Mouse (Mus musculus) left cerebral cortex, postnatal 4 days (tissue): Measurements from ENCODE around the gene Naga. TPM values are rescaled to one million over a fixed set of nuclear protein-coding genes. Genes with fewer than 3 reads are reported as not detected.

Experiments used
- DNase-seq: peaks from one replicate; pipeline ENCODE4 v3.0.0-alpha.2; 2022
- intact Hi-C: fragments of 180-260 bp; cut with DNase I; formaldehyde crosslinking; loops from one replicate; pipeline ENCODE4 v1.15.1; 2025
- total RNA-seq, 2 experiments: library from RNA; stranded (reverse); gene quantifications; 2 replicates each; pipeline ENCODE4 v1.2.3; 2021

Naga gene
- total RNA-seq, 2 experiments from 2014 or later: 32.1 to 33.6 TPM

DNA sequence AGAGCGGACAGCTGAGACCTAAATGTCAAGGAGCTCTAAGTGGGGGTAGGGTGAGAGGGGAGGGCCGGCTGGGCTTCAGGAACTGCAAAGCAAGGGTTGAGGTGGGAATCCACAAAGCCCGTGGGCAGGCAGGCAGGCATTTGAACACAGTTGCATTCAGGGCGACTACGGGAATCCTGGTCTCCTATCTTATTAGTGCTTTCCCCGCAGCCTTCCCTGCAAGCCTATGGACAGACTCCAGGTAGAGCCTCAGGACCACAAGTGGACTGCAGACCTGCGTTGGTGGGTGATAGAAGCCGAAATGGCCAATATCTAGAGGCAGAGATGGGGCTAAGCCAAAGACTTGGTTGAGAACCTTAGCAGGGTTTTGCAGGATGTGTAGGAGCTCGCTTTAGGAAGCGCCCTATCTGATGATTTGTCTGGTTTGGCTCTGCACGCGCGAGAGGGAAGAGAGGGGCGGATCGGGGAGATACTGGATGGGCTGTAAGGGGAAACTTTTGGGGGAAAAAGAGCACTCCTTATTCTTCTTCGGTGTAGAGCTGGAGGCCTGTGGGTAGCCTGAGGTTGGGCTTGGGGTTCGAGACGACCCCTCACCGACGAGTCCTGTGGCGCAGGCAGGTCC is 1.8 kb upstream of the Naga start:
- intact Hi-C loops: no loop called here
- no peak for DNase-seq

DNA sequence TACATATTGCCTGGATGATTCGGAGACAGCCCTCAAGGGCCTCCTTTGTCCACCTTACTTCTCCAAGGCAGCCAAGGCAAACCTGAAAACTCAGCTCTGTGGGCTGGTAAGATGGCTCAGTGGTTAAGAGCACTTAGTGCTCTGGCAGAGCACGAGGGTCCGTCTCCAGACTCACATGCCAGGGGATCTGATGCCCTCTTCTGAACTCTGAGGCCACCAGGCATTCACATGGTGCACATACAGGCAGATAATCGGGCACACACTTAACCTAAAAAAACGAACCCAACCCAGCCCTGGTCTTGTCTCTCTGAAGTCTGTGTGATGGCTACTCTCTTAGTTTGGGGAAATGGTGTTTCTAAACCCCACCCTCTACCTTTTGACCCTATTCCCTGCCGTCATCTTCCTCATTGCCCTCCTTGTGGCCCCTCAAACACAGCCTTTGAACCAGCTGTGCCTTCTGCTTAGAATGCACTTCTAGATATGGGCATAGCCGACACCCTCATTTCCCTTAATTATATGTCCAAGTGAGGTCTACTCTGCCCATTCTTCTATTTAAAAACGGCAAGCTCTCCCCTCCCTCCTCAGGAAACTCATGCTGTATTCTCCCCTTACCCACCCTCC is 1.0 kb upstream of the Naga start:
- DNase-seq: no peak
- intact Hi-C loops: no loop called here

DNA sequence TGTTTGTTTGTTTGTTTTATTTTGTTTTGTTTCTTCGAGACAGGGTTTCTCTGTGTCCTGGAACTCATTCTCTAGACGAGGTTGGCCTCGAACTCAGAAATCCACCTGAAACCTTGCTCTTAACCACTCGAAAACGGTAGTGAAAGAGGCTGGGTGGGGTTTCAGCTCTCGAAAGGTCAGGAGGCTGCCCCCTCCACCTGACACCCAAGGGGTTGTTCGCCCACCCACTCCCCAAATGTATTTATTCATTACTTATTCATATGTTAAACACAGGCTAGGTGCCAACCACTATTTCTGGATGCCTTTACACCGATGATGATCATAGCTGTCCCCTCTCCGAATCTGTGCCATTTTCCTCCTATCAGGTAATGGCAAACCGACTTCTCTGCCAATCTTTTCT is 425 bp upstream of the Naga start:
- intact Hi-C loops: no loop called here
- no peak for DNase-seq

DNA sequence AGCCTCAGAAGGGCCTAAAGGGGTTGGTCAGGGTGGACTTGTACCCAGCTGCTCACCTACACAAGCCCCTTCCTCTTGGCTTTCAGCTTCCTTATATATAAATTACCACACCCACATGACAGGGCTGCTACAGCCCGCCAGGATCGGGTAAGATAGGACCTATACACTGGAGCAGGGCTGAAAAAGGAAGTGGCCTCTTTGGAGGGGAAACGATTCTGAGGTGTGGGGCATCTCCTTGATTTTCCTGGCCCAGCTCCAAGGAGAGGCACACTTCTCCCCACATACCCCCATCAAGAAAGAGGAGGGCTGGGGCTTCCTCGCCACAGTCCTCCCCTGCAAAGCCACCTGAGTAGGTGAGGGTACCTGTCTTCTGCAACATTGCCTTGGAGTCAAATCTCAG is 850 bp downstream of the Naga start:
- DNase-seq: no peak
- intact Hi-C loops: no loop called here

DNA sequence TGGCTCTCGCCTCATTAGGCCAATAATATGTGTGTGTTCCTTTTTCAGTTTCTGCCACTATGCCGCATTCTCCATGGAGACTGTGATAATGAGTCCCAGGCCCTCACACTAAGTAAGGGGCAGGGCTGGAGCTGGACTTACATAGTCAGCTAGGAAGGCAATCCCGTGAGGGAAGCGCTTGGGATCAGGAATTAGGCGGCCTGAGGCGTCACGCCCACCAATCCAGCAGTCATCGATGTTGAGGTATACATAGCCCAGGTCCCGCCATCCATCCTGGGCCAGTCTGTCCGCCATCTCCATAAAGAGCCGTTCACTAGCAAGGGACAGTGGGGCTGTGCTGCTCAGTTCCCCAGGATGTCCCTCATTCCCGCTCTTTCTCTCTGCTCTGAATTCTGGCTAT is 2.1 kb downstream of the Naga start:
- DNase-seq: no peak
- intact Hi-C loops: no loop called here

DNA sequence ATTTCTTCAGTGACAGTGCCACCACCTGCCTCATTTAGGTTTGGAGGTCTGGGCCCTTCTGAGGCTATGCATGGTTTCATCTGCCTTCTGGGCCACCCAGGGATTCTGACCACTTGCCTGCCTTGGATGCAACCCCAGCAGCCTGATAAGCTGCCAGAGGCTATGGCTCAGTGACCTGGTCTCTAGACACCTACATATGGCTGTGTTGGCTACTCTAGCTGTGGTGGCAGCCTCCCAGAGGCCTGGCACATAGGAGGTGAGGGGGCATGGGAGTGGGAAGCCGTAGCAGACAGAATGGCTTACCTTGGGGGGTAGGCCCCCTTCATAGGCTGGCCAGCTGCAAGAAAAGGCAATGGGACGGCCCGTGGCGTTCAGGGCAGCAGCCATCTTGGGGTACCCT is 3.5 kb downstream of the Naga start:
- intact Hi-C loops: no loop called here

DNA sequence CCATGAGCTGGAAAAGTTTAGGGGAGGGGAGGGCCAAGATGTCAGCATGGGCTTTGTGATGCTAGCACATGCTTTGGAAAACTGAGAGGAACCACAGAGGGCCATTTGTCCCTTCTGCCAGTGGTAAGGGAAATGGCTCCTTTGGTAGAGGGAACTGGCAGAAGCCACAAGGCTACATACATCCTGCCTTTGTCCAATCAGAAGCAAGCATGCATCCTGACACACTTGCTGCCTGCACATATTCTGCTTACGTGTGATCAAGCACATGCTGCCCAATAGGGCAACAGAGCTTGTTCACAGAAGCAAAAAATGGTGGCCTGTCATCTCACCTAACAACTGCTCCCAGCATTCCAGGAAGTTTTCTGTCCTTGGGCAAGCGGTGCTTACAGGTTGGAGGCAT is 13.3 kb downstream of the Naga start:
- no peak for DNase-seq
- intact Hi-C loops: no loop called here

More for the DNA sequence above, 3.5 kb downstream of the Naga start:
- DNase-seq: no peak

DNA sequence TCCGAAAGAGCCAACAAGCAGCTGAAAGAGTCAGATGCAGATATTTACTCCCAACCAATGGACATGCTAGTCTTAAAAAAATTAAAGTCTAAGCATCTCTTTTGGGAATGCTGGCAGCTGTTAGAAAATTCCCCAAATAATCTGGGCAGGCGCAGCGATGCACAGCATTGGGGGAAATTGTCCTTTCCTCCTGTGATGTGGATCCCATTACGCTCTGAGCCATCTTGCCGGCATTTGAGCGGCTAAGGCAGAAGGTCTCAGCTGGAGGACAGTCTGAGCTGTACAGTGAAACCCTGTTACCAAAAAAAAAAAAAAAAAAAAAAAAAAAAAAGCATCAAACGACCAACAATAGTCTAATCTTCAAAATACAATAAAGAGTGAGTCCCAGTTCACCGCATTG is 16.5 kb downstream of the Naga start:
- intact Hi-C loops: no loop called here
- no peak for DNase-seq

DNA sequence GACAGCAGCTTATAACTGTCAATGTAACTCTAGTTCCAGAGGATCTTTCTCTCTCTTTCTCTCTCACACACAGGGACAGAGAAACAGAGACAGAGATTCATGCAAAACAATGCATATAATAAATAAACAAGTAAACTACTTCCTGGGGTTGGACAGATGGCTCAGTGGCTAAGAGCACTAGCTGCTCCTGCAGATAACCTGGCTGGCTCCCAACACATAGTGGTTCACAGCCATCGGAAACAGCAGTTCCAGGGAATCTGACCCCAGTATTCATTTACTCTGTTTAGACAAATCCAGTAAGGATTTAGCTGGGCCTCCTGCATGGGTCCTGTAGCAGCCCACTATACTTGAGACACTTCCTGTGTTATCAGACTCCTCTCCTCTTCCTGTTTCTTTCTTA is 19.1 kb downstream of the Naga start:
- no peak for DNase-seq
- intact Hi-C loops: no loop called here

DNA sequence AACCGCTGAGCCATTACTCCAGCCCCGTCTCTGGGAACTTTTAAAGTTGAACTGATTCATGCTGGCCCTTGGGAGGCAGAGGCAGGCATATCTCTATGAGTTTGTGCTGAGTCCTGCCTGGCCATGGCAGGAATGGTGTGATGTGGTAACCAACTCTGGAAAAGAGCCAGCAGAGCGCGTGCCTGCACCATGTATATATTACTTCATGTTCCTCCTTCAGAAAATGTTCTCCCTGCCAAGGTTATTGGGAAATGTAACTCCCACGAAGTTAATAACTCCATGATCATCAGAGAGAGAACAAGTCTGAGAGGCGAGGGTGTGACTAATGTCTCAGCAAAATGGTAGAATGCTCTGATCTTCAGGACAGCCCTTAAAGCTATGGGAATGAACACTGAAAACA is 20.9 kb downstream of the Naga start:
- intact Hi-C loops: no loop called here
- DNase-seq: no peak

DNA sequence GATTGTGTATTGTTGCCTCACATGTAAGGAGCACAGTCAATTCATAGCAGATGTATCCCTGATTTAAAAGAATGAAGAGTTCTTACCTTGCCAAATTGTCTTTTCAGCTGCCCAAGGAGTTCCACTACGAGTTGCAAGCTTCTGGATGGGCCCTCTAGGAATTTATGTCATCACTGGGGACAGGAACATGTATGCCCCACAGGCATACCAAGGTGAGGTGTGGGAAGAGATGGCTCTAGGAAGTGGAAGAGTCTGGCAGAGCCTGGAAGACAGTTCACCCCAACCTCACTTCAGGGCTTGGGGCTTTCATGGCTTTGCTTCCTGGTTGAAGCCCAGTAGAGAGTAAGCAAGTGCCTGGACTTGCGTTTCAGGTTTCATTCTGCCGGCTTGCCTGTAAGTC is 30.3 kb downstream of the Naga start:
- intact Hi-C loops: no loop called here
- no peak for DNase-seq

DNA sequence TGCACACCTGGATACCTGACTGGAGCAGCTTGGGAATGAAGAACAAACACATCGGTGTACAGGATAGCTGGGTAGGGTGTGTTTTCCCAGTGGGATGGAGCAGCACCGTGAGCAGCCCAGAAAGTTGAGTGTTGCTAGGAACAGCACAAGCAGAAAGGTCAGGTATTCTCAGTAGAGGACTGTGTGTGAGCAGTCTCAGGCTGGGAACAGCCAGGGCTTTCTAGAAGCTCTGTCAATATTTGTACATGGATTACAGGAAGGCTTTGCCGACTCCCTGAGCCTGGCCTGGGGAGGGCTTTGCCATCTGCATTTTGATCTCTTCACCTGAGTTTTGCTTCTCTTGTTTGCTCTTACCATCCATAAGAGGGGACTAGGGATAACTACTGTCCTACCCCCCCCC is 31.6 kb downstream of the Naga start:
- no peak for DNase-seq
- intact Hi-C loops: no loop called here

DNA sequence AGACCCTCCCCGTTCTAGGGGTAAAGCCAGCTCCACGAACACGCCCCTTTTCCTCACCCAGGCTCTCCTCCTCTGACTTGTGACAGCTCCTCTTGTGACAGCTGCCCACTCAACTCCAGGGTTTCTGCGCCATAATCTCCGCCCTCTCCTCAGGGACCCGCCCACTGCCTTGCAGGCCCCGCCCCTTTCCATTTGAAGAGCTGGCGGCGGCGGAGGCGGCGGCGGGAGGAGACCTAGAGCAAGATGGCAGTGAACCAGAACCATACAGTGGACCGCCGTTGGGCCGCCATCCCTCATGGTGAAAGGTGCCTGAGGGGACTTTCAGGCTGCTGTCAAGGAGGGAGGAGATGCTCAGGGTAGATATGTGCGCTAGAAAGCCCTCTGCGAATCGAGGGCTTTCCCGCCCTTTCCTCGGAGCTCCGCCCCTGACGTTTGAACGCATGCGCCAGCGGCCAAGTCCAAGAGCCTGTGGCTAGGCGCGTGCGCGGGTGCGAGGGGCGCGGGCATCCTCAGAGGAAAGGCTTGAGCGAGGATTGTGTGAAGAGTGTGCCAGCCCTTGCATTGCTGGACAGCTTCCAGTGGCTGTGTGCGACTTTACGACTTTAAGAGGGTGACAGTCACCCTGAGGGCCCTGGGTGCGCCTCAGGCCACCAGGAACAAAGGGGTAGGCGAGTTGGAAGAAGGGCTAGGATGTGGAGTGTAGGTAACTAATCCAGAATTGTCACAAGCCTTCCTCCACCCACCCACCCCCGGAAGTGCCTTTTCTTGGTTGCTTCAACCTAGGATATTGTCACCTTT is 39.8 kb downstream of the Naga start, which contains the start of gene Wbp2nl:
TSS of gene Wbp2nl (plus strand) at position 191 of the 798 bp plus-strand sequence.
- intact Hi-C loops: no loop called here
- no peak for DNase-seq

DNA sequence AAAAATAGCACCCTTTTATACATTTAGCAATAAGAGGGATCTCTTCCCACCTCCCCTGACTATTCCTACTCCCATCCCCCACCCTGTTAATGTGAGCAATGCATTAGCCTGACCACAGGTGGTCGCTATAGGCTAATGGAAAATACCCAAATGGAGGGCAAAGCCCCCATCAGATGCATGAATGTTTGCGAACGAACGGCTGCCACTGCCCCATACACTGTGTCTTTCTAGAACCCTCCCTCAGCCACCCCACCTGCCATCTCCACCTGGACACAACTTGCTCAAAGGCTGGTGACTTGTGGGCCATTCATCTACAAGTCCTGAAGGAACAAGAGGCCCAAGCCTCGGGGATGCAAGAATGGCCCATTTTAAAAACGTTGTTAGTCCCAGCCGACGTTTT is 44.7 kb downstream of the Naga start:
- intact Hi-C loops: no loop called here
- peak; percentile 36 for DNase-seq

DNA sequence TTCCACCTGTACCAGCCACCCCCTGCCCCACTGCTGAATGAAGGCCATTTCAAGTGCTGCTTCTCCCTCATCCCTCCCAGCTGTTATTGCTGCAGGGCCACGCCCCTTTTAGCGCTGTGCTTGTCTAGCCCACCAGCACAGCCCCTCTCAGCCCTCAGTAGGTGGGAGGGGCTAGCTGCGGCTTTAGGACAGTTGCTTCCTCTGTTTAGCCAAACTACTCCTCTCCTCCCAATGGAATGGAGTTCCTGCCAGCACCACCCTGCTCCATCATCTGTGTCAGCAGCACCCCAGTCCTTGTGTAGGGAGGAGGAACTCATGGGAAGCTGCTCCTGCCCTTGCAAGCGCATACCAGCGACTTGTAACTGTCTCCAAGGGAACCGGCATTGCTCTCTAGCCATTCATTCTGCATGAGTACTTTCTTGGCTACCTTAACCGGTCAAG is 45.4 kb downstream of the Naga start:
- DNase-seq: peak; percentile 60
- intact Hi-C loops: no loop called here

DNA sequence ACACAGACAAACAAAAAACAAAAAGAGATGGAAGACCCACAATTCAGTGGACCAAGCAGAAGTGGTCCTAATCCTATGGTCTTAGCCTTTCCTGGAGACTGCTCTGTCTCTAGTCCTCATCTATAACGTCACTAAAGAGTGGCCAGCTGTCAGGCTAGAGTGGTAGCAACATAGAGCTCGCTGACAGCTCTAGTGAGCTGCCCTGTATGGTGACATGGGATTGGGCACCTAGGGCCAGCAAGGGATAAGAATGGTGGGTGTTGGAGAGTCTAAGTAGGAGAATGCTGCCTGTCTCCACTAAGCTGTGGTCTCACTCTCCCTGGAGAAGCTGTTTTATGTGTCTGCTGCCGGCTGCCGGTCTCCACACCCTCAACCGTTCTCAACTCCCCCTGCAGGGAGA is 45.9 kb downstream of the Naga start:
- DNase-seq: no peak
- intact Hi-C loops: no loop called here

DNA sequence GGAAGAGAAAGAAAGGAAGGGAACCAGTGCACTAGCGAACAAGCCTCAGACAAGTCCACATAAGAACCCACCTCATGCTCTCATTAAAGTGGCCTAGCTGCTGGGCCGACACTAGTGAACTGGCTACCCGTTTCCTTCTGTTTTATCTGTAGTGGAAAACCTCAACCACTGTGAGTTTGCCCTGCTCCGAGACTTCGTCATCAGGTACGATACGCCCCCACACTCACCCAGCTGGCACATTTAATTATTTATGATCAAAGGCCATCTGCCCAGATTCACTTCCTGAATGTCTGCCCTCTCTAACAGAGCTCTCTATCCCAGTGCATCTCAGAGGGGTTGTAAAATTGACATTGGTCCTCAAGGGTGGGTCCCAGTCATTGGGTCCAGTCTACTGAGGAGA is 48.5 kb downstream of the Naga start:
- no peak for DNase-seq
- intact Hi-C loops: no loop called here

DNA sequence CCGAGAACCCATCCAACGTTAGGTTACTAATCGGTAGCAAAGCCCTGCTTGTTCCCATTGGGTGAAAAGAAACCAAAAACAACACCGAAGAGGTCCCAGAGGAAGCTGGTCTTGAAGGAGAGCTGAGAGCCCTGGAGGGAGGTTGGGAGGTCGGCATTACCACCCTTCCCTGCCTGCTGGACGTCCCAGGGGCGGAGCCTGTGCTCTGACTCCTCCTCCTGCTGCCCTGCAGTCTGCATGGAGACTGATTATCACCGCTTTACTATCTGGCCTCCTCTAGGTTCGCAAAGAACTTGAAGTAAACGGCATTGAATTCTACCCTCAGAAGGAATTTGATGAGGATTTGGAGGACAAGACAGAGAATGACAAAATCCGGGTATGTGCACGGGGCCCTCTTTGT is 52.6 kb downstream of the Naga start:
- no peak for DNase-seq
- intact Hi-C loops: no loop called here

DNA sequence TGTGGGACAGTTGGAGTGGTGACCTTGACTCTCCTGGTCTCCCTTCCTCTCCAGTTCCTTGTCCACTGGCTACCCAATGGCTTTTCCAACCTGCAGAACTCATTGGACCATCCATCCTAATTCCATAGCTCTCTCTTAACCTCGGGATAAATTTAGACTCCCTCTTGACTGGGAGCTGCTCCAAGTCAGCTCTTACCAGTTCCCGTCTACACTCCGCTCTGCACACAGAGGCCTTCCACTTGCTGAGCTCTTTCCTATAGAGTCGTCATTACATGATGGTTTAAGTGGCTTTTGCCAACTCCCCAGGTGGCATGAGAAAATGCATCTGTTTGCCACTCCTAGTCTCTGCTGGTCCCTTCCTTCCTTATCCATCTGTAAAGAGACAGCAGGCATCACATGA is 58.1 kb downstream of the Naga start:
- no peak for DNase-seq
- intact Hi-C loops: no loop called here
